Mouse (Mus musculus) bone marrow, adult 2 months (tissue): Measurements from ENCODE around the gene Magoh. TPM values are rescaled to one million over a fixed set of nuclear protein-coding genes. Genes with fewer than 3 reads are reported as not detected.
A peak's percentile ranks its signal among the peaks of the same experiment; 100 is the strongest.

Experiments used
- H3K27ac ChIP-seq: fragments of 200-500 bp; 2 replicates; pipeline ENCODE4 v1.5.1; 2012; ENCODE audit warnings: low read depth, mild to moderate bottlenecking, control low read depth, inconsistent platforms, low read length; ENCODE audit not compliant: control insufficient read depth, poor library complexity, insufficient read depth
- H3K4me1 ChIP-seq: fragments of 200-500 bp; 2 replicates; pipeline ENCODE4 v1.6.1; 2011; ENCODE audit warnings: low read length; ENCODE audit not compliant: control insufficient read depth, insufficient read depth
- H3K4me3 ChIP-seq: fragments of 200-500 bp; replicated peaks from 2 replicates; pipeline ENCODE3; 2011; ENCODE audit warnings: mild to moderate bottlenecking, low read depth, low read length, control low read depth; ENCODE audit not compliant: control insufficient read depth
- CTCF ChIP-seq: fragments of 200-500 bp; IDR thresholded peaks from 2 replicates; pipeline ENCODE4 v1.5.1; 2011; ENCODE audit warnings: low read length, control low read depth; ENCODE audit not compliant: control insufficient read depth, insufficient read depth
- POLR2A ChIP-seq: fragments of 200-500 bp; IDR thresholded peaks from 2 replicates; pipeline ENCODE4 v1.6.1; 2011; ENCODE audit warnings: low read depth, mild to moderate bottlenecking, control low read depth, low read length, borderline replicate concordance; ENCODE audit not compliant: control insufficient read depth
- whole genome bisulfite sequencing: fragments of 180-500 bp; shearing (Covaris S2); methylation state at CpG from one replicate; pipeline ENCODE4 v1.1.7; 2018; 5-methylcytosine and 5-hydroxymethylcytosine counted together
- polyA plus RNA-seq: library from polyadenylated mRNA; stranded (reverse); fragments of >200 nt; gene quantifications from 2 replicates; pipeline ENCODE4 v1.2.4, GENCODE M21; 2011; ENCODE audit warnings: low replicate concordance; ENCODE audit not compliant: missing spikeins, insufficient read depth, insufficient read length

The Magoh gene
- polyA plus RNA-seq, 1 experiment, result 105 TPM

DNA sequence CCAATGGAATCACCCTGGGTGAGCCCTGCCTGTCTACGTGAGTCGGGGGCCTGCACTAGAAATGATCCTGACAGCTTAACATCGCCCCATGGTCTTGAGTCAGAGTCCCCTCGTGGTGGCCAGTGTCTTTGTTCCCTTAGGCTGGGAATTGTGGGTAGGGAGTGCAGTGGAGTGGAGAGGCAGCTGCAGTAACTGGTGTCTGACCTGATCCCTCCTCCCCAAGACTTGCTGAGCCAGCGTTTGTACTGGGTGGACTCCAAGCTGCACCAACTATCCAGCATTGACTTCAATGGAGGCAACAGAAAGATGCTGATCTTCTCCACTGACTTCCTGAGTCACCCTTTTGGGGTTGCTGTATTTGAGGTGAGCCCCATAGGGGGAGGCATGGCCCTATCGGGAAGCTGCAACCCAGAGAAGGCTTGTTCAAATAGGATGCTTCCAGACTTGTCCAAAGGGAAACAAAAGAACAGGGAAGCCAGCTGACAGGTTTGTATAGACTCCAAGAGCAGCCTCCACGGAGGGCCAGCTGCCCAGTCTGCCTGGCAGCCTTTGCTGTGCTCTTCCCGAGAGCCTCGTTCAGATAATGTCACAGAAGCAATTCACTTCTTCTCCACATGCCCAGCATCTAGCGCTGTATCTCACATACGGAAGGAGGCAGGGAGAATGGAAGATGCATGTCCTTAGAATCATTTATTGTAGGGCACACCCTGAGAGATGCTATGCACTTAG is 22.4 kb upstream of the Magoh start:
- H3K4me1 ChIP-seq, result no peaks in the 10 kb centered on the region
- H3K27ac ChIP-seq, result no peak overlapping the region
- TF ChIP-seq CTCF (no peak), POLR2A (no peak)
- 84% methylated on average over 11 of the region's 11 CpGs for WGBS
- H3K4me3 ChIP-seq, result no peak overlapping the region

DNA sequence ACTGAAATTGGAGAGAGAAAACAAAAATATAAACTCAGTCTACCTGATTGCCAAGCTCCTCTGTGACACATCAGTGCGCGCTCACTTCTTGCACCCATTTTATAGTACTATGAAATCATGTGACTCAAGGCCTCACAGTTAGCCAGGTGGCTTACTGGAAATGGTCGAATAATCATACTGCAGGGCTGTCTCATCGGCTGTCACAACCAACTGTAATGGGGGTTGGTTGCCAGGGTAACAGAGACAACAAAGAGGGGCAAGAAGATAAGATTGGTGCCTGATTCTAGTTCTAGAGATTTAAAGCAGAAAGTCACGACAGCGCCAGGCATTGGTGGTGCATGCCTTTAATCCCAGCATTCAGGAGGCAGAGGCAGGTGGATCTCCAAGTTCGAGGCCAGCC is 20.6 kb upstream of the Magoh start:
- Histone ChIP-seq H3K4me1 (no peaks in the 10 kb centered on the region), H3K4me3 (no peak overlapping the region), H3K27ac (no peak overlapping the region)
- TF ChIP-seq CTCF (no peak), POLR2A (no peak)
- 86% methylated on average over 7 of the region's 7 CpGs for WGBS

- no peak overlapping the region for H3K27ac ChIP-seq
- H3K4me1 ChIP-seq, result no peaks in the 10 kb centered on the region
- WGBS, result 84% methylated on average over 4 of the region's 4 CpGs
- H3K4me3 ChIP-seq, result no peak overlapping the region
- TF ChIP-seq POLR2A (no peak), CTCF (no peak)
Observed at GRCm38 (mm10) chr4:107864866-107865265, 14.7 kb upstream of the Magoh start.

- Histone ChIP-seq H3K4me3 (no peak overlapping the region), H3K4me1 (peaks cover 1% of the 10 kb centered on the region; the same call in 1 of the 2 replicates), H3K27ac (no peak overlapping the region)
- WGBS, result 94% methylated on average over 1 of the region's 1 CpGs
- TF ChIP-seq POLR2A (no peak), CTCF (no peak)
Observed at GRCm38 (mm10) chr4:107881631-107882030, 2.1 kb downstream of the Magoh start.

DNA sequence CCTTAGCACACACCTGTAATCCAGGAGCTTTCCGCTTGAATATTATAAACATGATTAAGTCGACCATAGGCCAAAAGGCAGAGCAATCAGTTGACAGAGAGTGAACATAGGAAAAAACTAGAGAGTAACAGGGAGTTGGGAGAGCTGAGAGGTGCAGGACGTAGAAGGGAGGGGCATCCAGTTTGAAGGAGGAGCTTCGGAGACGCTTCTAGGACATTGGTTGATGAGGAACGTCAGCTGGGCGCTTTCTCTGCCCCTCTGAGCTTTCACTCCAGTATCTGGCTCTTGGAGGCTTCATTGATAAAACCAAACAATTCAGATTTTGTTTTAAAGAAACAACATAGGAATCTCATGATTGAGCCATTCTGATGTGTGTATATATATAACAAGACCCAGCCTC is 6.8 kb downstream of the Magoh start:
- 88% methylated on average over 7 of the region's 7 CpGs for WGBS
- no peak overlapping the region for H3K4me3 ChIP-seq
- no peak overlapping the region for H3K27ac ChIP-seq
- no peak for TF ChIP-seq CTCF
- TF ChIP-seq POLR2A, result no peak
- peaks cover 2% of the 10 kb centered on the region for H3K4me1 ChIP-seq

- peak overlapping the region; percentile 80 for H3K4me3 ChIP-seq
- H3K27ac ChIP-seq, result peak overlapping the region; percentile 75
- under 1% methylated on average over 12 of the region's 12 CpGs for WGBS
- TF ChIP-seq CTCF (no peak), POLR2A (no peak)
- peaks cover 4% of the 10 kb centered on the region for H3K4me1 ChIP-seq
Observed at GRCm38 (mm10) chr4:107889385-107889730, 9.8 kb downstream of the Magoh start.

- H3K27ac ChIP-seq, result peak within 1 kb of the TSS; percentile 75
- peaks cover 4% of the 10 kb centered on the region for H3K4me1 ChIP-seq
- WGBS, result under 1% methylated on average over 48 of the region's 48 CpGs
- peak; percentile 70 for TF ChIP-seq POLR2A
- no peak for TF ChIP-seq CTCF
- H3K4me3 ChIP-seq, result peak within 1 kb of the TSS; percentile 80
Observed at GRCm38 (mm10) chr4:107889731-107890432, 10.3 kb downstream of the Magoh start, which contains the start of gene 0610037L13Rik. Gene 0610037L13Rik (plus strand): TSS chr4:107889813.

DNA sequence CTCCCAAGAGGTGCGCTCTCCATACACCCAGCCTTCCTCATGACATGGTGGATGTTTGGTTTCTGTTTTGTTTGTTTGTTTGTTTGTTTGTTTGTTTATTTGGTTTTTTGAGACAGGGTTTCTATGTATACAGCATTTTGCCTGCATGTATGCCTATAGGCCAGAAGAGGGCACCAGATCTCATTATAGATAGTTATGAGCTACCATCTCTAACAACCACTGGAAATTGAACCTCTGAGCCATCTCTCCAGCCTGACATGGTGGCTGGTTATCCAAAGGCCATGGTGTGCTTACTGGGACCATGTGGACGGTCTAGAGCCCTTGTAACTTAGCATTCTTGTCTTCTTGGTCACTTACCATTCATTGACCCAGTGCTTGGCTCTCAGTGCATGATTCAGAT is 13.1 kb downstream of the Magoh start:
- TF ChIP-seq CTCF, result peak; percentile 19; the same call in 1 of the 2 replicates
- no peak for TF ChIP-seq POLR2A
- H3K27ac ChIP-seq, result no peak overlapping the region
- 74% methylated on average over 2 of the region's 2 CpGs for WGBS
- peaks cover 4% of the 10 kb centered on the region for H3K4me1 ChIP-seq
- no peak overlapping the region for H3K4me3 ChIP-seq
